Mouse (Mus musculus) midbrain, embryonic 11.5 days (tissue): Measurements from ENCODE around the gene Nipal4. TPM values are rescaled to one million over a fixed set of nuclear protein-coding genes. Genes with fewer than 3 reads are reported as not detected.

Experiments used
- ATAC-seq: fragments of 200-750 bp; cut with Nextera tagmentation; 2 replicates; pipeline ENCODE4 v1.8.0; 2017; ENCODE audit warnings: moderate TSS enrichment, moderate library complexity; ENCODE audit not compliant: low FRiP score
- DNase-seq: peaks from one replicate; pipeline ENCODE4 v3.0.0; 2015; ENCODE audit warnings: low spot score; ENCODE audit errors: missing footprints
- H3K27ac ChIP-seq: fragments of 300-500 bp; sonication (generic); 2 replicates; pipeline ENCODE4 v1.5.1; 2014; ENCODE audit warnings: low read depth, low read length
- H3K27me3 ChIP-seq: fragments of 300-500 bp; sonication (generic); 2 replicates; pipeline ENCODE4 v1.6.1; 2014; ENCODE audit warnings: mild to moderate bottlenecking, low read length, moderate library complexity, mixed read lengths; ENCODE audit not compliant: control insufficient read depth, insufficient read depth
- H3K36me3 ChIP-seq: fragments of 300-500 bp; sonication (generic); 2 replicates; pipeline ENCODE4 v1.6.1; 2014; ENCODE audit warnings: mild to moderate bottlenecking, low read length, moderate library complexity, mixed read lengths; ENCODE audit not compliant: control insufficient read depth, insufficient read depth
- H3K4me1 ChIP-seq: fragments of 300-500 bp; sonication (generic); 2 replicates; pipeline ENCODE4 v1.6.1; 2014; ENCODE audit warnings: low read length; ENCODE audit not compliant: control insufficient read depth, insufficient read depth
- H3K4me2 ChIP-seq: fragments of 300-500 bp; sonication (generic); 2 replicates; pipeline ENCODE4 v1.6.1; 2014; ENCODE audit warnings: mild to moderate bottlenecking, moderate library complexity
- H3K4me3 ChIP-seq: fragments of 300-500 bp; sonication (generic); 2 replicates; pipeline ENCODE4 v1.5.1; 2014; ENCODE audit warnings: low read depth, low read length
- H3K9ac ChIP-seq: fragments of 300-500 bp; sonication (generic); 2 replicates; pipeline ENCODE4 v1.6.1; 2014; ENCODE audit warnings: low read length
- H3K9me3 ChIP-seq: fragments of 300-500 bp; sonication (generic); 2 replicates; pipeline ENCODE4 v1.6.1; 2016; ENCODE audit warnings: low read length; ENCODE audit not compliant: control insufficient read depth
- WGBS: fragments of 180-500 bp; shearing (Covaris S2); extraction: QIAGEN DNeasy Blood & Tissue Kit; methylation state at CpG from one replicate; pipeline ENCODE4 v1.1.7; 2014; 5-methylcytosine and 5-hydroxymethylcytosine counted together
- polyA plus RNA-seq: library from polyadenylated mRNA; unstranded; fragments of >200 nt; fragmentation: Nextera tagmentation; extraction: Ambion mirVana; gene quantifications from 2 replicates; pipeline ENCODE4 v1.2.1, GENCODE M21; 2014

The Nipal4 gene
- polyA plus RNA-seq, 1 experiment from 2014 or later = 1.0 TPM

GRCm38 (mm10) chr11:46176155-46176554, 9.8 kb upstream of the Nipal4 start:
- Histone ChIP-seq H3K27ac (no peak overlapping the region), H3K9ac (no peak overlapping the region), H3K36me3 (no peaks in the 10 kb centered on the region), H3K4me2 (no peak overlapping the region), H3K9me3 (no peaks in the 10 kb centered on the region), H3K4me1 (no peaks in the 10 kb centered on the region), H3K4me3 (no peak overlapping the region), H3K27me3 (no peaks in the 10 kb centered on the region)
- ATAC-seq = no peak
- WGBS = 93% methylated on average over 6 of the region's 6 CpGs
- peak; percentile 53 for DNase-seq

- H3K27ac ChIP-seq = no peak overlapping the region
- ATAC-seq = no peak
- H3K36me3 ChIP-seq = no peaks in the 10 kb centered on the region
- H3K9me3 ChIP-seq = no peaks in the 10 kb centered on the region
- H3K9ac ChIP-seq = no peak overlapping the region
- H3K27me3 ChIP-seq = no peaks in the 10 kb centered on the region
- no peak overlapping the region for H3K4me2 ChIP-seq
- WGBS = 90% methylated on average over 9 of the region's 9 CpGs
- peak; percentile 37 for DNase-seq
- H3K4me3 ChIP-seq = no peak overlapping the region
- no peaks in the 10 kb centered on the region for H3K4me1 ChIP-seq
Measured at GRCm38 (mm10) chr11:46172128-46172527, 5.8 kb upstream of the Nipal4 start.

- Histone ChIP-seq H3K36me3 (no peaks in the 10 kb centered on the region), H3K27ac (no peak overlapping the region), H3K4me2 (no peak overlapping the region), H3K27me3 (0 out of 2 replicates have a peak, but pooled peaks cover 4% of the 10 kb centered on the region), H3K4me3 (no peak overlapping the region), H3K9ac (no peak overlapping the region), H3K9me3 (no peaks in the 10 kb centered on the region), H3K4me1 (no peaks in the 10 kb centered on the region)
- DNase-seq (peak; percentile 67), ATAC-seq (no peak)
- WGBS = 59% methylated on average over 3 of the region's 3 CpGs
Measured at GRCm38 (mm10) chr11:46169908-46170307, 3.6 kb upstream of the Nipal4 start.

- no peak overlapping the region for H3K27ac ChIP-seq
- 90% methylated on average over 7 of the region's 7 CpGs for WGBS
- 0 out of 2 replicates have a peak, but pooled peaks cover 4% of the 10 kb centered on the region for H3K27me3 ChIP-seq
- H3K9ac ChIP-seq = no peak overlapping the region
- H3K4me2 ChIP-seq = no peak overlapping the region
- no peaks in the 10 kb centered on the region for H3K9me3 ChIP-seq
- no peaks in the 10 kb centered on the region for H3K36me3 ChIP-seq
- DNase-seq (peak; percentile 73), ATAC-seq (no peak)
- H3K4me3 ChIP-seq = no peak overlapping the region
- no peaks in the 10 kb centered on the region for H3K4me1 ChIP-seq
Measured at GRCm38 (mm10) chr11:46168506-46168905, 2.2 kb upstream of the Nipal4 start.

- DNase-seq (no peak), ATAC-seq (no peak)
- Histone ChIP-seq H3K4me2 (no peak overlapping the region), H3K36me3 (no peaks in the 10 kb centered on the region), H3K9me3 (no peaks in the 10 kb centered on the region), H3K4me3 (no peak overlapping the region), H3K4me1 (no peaks in the 10 kb centered on the region), H3K9ac (no peak overlapping the region), H3K27ac (no peak overlapping the region), H3K27me3 (no peaks in the 10 kb centered on the region)
Measured at GRCm38 (mm10) chr11:46157462-46157861, 8.8 kb downstream of the Nipal4 start.

- no peaks in the 10 kb centered on the region for H3K27me3 ChIP-seq
- no peak overlapping the region for H3K4me2 ChIP-seq
- no peak overlapping the region for H3K4me3 ChIP-seq
- H3K9ac ChIP-seq = no peak overlapping the region
- no peaks in the 10 kb centered on the region for H3K9me3 ChIP-seq
- H3K4me1 ChIP-seq = no peaks in the 10 kb centered on the region
- DNase-seq = no peak
- no peak for ATAC-seq
- 89% methylated on average over 8 of the region's 8 CpGs for WGBS
- H3K27ac ChIP-seq = no peak overlapping the region
- no peaks in the 10 kb centered on the region for H3K36me3 ChIP-seq
Measured at GRCm38 (mm10) chr11:46156945-46157344, 9.4 kb downstream of the Nipal4 start.

GRCm38 (mm10) chr11:46146619-46147018, 19.7 kb downstream of the Nipal4 start:
- H3K27me3 ChIP-seq = no peaks in the 10 kb centered on the region
- no peaks in the 10 kb centered on the region for H3K4me1 ChIP-seq
- no peak overlapping the region for H3K4me3 ChIP-seq
- no peak for ATAC-seq
- WGBS = 96% methylated on average over 5 of the region's 5 CpGs
- H3K9ac ChIP-seq = no peak overlapping the region
- no peaks in the 10 kb centered on the region for H3K9me3 ChIP-seq
- H3K4me2 ChIP-seq = no peak overlapping the region
- DNase-seq = no peak
- no peak overlapping the region for H3K27ac ChIP-seq
- H3K36me3 ChIP-seq = no peaks in the 10 kb centered on the region

- no peaks in the 10 kb centered on the region for H3K9me3 ChIP-seq
- H3K27me3 ChIP-seq = no peaks in the 10 kb centered on the region
- H3K9ac ChIP-seq = no peak overlapping the region
- no peaks in the 10 kb centered on the region for H3K4me1 ChIP-seq
- no peak overlapping the region for H3K4me3 ChIP-seq
- no peak overlapping the region for H3K27ac ChIP-seq
- ATAC-seq (no peak), DNase-seq (no peak)
- no peaks in the 10 kb centered on the region for H3K36me3 ChIP-seq
- H3K4me2 ChIP-seq = no peak overlapping the region
- WGBS = 91% methylated on average over 11 of the region's 11 CpGs
Measured at GRCm38 (mm10) chr11:46145163-46145875, 21.0 kb downstream of the Nipal4 start.

GRCm38 (mm10) chr11:46143342-46143741, 23.0 kb downstream of the Nipal4 start:
- no peak for ATAC-seq
- Histone ChIP-seq H3K4me1 (no peaks in the 10 kb centered on the region), H3K36me3 (no peaks in the 10 kb centered on the region), H3K9me3 (no peaks in the 10 kb centered on the region), H3K4me2 (no peak overlapping the region), H3K27ac (no peak overlapping the region), H3K27me3 (no peaks in the 10 kb centered on the region), H3K4me3 (no peak overlapping the region), H3K9ac (no peak overlapping the region)
- no peak for DNase-seq
- 88% methylated on average over 6 of the region's 6 CpGs for WGBS
